Mouse (Mus musculus): ENCODE data around the gene Zfpm1. TPM values are rescaled to one million over a fixed set of nuclear protein-coding genes. Genes with fewer than 3 reads are reported as not detected.

Zfpm1 gene
- total RNA-seq, 2 experiments from 2014 or later: 14.1 to 15.6 TPM

- no peak for DNase-seq (ENCODE audit: extremely low spot score in 1 of 2, low spot score in 2 of 2)
- intact Hi-C loops (cut with DNase I): no loop called here
These were observed 9.6 kb downstream of the Zfpm1 start for GRCm38 (mm10) chr8:122291549-122291948.

- intact Hi-C loops (cut with DNase I): no loop called here
- no peak for DNase-seq (ENCODE audit: extremely low spot score in 1 of 2, low spot score in 2 of 2)
These were observed 11.5 kb downstream of the Zfpm1 start for GRCm38 (mm10) chr8:122293484-122293883.

- peak in 1 of 2 experiments; percentile 58 for DNase-seq (ENCODE audit: extremely low spot score in 1 of 2, low spot score in 2 of 2)
- intact Hi-C loops (cut with DNase I): no loop called here
These were observed 12.3 kb downstream of the Zfpm1 start for GRCm38 (mm10) chr8:122294273-122294683.

GRCm38 (mm10) chr8:122295389-122295788 lies 13.4 kb downstream of the Zfpm1 start:
- intact Hi-C loops (cut with DNase I): no loop called here
- DNase-seq (ENCODE audit: extremely low spot score in 1 of 2, low spot score in 2 of 2): no peak

GRCm38 (mm10) chr8:122296173-122297001 lies 14.4 kb downstream of the Zfpm1 start:
- DNase-seq (ENCODE audit: extremely low spot score in 1 of 2, low spot score in 2 of 2): no peak
- intact Hi-C loops (cut with DNase I): no loop called here

GRCm38 (mm10) chr8:122299581-122300254 lies 17.8 kb downstream of the Zfpm1 start:
- no peak for DNase-seq (ENCODE audit: extremely low spot score in 1 of 2, low spot score in 2 of 2)
- intact Hi-C loops (cut with DNase I): no loop called here

GRCm38 (mm10) chr8:122301081-122301480 lies 19.1 kb downstream of the Zfpm1 start:
- no peak for DNase-seq (ENCODE audit: extremely low spot score in 1 of 2, low spot score in 2 of 2)
- intact Hi-C loops (cut with DNase I): no loop called here

GRCm38 (mm10) chr8:122301866-122302265 lies 19.9 kb downstream of the Zfpm1 start:
- intact Hi-C loops (cut with DNase I): no loop called here
- DNase-seq (ENCODE audit: extremely low spot score in 1 of 2, low spot score in 2 of 2): no peak

GRCm38 (mm10) chr8:122303451-122303850 lies 21.5 kb downstream of the Zfpm1 start:
- DNase-seq (ENCODE audit: extremely low spot score in 1 of 2, low spot score in 2 of 2): no peak
- intact Hi-C loops (cut with DNase I): no loop called here

- no peak for DNase-seq (ENCODE audit: extremely low spot score in 1 of 2, low spot score in 2 of 2)
- intact Hi-C loops (cut with DNase I): no loop called here
These were observed 22.1 kb downstream of the Zfpm1 start for GRCm38 (mm10) chr8:122304058-122304457.

- no peak for DNase-seq (ENCODE audit: extremely low spot score in 1 of 2, low spot score in 2 of 2)
- intact Hi-C loops (cut with DNase I): no loop called here
These were observed 24.9 kb downstream of the Zfpm1 start for GRCm38 (mm10) chr8:122306660-122307399.

- intact Hi-C loops (cut with DNase I): no loop called here
- peak; percentile 40 to 53 for DNase-seq (ENCODE audit: extremely low spot score in 1 of 2, low spot score in 2 of 2)
These were observed 25.9 kb downstream of the Zfpm1 start for GRCm38 (mm10) chr8:122307836-122308235.

GRCm38 (mm10) chr8:122309272-122309671 lies 27.3 kb downstream of the Zfpm1 start:
- intact Hi-C loops (cut with DNase I): no loop called here
- no peak for DNase-seq (ENCODE audit: extremely low spot score in 1 of 2, low spot score in 2 of 2)

GRCm38 (mm10) chr8:122311115-122311514 lies 29.2 kb downstream of the Zfpm1 start:
- intact Hi-C loops (cut with DNase I): no loop called here
- DNase-seq (ENCODE audit: extremely low spot score in 1 of 2, low spot score in 2 of 2): no peak

GRCm38 (mm10) chr8:122312553-122312952 lies 30.6 kb downstream of the Zfpm1 start:
- intact Hi-C loops (cut with DNase I): no loop called here

GRCm38 (mm10) chr8:122313310-122313709 lies 31.4 kb downstream of the Zfpm1 start:
- intact Hi-C loops (cut with DNase I): no loop called here
- DNase-seq (ENCODE audit: extremely low spot score in 1 of 2, low spot score in 2 of 2): no peak

More at GRCm38 (mm10) chr8:122312553-122312952, 30.6 kb downstream of the Zfpm1 start:
- DNase-seq (ENCODE audit: extremely low spot score in 1 of 2, low spot score in 2 of 2): no peak

- DNase-seq (ENCODE audit: extremely low spot score in 1 of 2, low spot score in 2 of 2): peak in 1 of 2 experiments; percentile 67
- intact Hi-C loops (cut with DNase I): no loop called here
These were observed 33.1 kb downstream of the Zfpm1 start for GRCm38 (mm10) chr8:122314899-122315496.

- intact Hi-C loops (cut with DNase I): no loop called here
- DNase-seq (ENCODE audit: extremely low spot score in 1 of 2, low spot score in 2 of 2): no peak
These were observed 34.5 kb downstream of the Zfpm1 start for GRCm38 (mm10) chr8:122316402-122316801.

- intact Hi-C loops (cut with DNase I): no loop called here
- no peak for DNase-seq (ENCODE audit: extremely low spot score in 1 of 2, low spot score in 2 of 2)
These were observed 36.1 kb downstream of the Zfpm1 start for GRCm38 (mm10) chr8:122317918-122318475.

All from left cerebral cortex, postnatal 10 days (tissue).